Mouse (Mus musculus) embryo, embryonic 11.5 days (tissue): ENCODE results near the gene Cdkal1.

ENCODE experiments used
- DNase-seq: peaks from one replicate; pipeline ENCODE4 v3.0.0-alpha.2; 2012; ENCODE audit warnings: low read depth, low spot score

Gene Cdkal1

GRCm38 (mm10) chr13:29810780-29811179 lies 44.7 kb downstream of the Cdkal1 start:
- DNase-seq = no peak

GRCm38 (mm10) chr13:29808383-29808782 lies 47.1 kb downstream of the Cdkal1 start:
- DNase-seq = no peak

- no peak for DNase-seq
Measured at GRCm38 (mm10) chr13:29807930-29808329, 47.5 kb downstream of the Cdkal1 start.

DNA sequence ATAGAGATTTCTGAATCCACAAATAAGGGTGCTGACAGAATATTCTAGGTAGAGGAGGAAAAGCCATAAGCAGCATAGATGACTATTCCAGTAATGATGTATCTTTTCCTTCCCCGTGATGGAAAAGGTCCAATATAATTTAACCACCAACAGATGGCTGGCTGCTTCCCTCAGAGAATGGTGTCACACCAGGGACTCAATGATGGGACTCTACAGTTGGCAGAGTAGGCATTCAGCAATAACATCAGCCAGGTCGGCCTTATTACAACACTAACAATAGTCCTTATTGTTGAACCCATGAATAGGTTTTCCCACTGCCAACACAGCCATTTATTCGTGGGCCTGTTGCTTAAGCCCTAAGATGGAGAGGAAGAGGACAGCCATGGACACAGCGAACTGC lies 48.6 kb downstream of the Cdkal1 start:
- no peak for DNase-seq

DNA sequence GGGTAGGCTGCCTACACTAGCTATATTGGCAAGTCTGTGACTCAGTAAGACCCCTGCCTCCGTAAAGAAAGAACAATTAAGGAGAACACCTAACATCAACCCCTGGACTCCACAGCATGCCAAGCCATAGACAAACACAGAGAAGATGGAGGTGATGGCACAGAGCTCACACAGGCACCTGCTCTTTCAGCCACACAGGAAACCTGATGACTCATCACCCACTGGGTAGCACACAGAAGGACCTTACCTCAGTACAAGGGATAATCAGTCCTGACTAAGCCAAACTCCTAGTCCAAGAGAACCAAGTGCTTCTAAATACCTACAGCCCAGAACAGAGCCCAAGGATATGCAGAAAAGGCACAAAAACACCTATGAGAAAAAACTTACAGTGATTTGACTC lies 50.2 kb downstream of the Cdkal1 start:
- no peak for DNase-seq

DNA sequence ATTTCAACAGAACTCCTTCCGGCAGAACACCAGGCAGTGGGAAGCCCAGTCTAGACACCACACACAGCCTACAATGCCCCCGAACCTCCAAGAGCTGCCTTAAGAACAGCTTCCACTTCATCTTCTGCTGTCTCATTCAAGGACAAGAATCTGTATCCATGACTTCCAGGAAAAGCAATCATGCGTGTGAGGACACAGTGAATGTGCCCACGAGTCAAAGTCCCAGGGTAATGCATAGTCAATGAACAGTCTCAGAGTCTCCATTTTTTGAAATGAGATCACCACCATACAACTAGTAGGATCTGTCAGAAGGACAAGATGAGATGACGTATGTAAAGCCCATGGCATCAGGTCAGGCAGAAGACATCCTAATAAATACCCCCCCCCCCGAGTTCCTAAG lies 51.4 kb downstream of the Cdkal1 start:
- no peak for DNase-seq

DNA sequence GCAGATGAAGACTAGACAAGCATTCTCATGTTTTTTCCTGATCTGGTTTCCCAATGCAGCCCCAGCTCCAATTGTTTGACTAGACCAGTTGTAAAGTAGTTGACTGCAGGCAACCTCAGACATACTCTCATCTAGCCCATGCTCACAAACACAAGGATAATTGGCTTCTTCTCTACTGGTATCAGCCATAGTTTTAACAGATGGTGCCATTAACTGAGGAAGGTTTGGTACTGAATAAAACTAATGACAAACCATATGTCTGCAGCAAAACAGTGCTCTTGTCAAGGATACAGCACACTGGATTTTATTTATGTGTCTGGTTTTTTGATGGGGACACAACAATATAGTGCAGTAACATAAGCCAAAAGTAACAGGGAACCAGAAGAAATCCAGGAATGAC lies 52.8 kb downstream of the Cdkal1 start:
- no peak for DNase-seq

- no peak for DNase-seq
Measured at GRCm38 (mm10) chr13:29800078-29800477, 55.4 kb downstream of the Cdkal1 start.

- DNase-seq = no peak
Measured at GRCm38 (mm10) chr13:29792112-29792511, 63.4 kb downstream of the Cdkal1 start.

DNA sequence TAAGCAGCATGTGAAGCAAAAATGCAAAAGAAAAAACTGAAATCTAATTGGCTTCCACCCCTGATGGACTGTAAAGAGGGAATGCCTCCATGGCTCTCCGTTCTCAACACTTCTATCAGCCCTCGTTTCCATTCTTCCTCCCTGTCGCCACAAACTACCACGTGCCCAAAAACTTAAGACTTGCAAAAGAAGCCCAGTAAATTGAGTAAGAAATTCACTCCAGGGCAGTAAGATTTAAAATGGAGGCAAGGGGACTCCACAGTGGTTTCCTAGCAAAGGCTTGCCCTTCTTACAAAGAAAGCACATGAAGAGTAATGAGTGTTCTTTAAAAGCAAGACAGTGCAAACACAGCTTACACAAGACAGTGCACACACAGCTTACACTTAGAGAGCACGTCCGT lies 64.0 kb downstream of the Cdkal1 start:
- DNase-seq = no peak

DNA sequence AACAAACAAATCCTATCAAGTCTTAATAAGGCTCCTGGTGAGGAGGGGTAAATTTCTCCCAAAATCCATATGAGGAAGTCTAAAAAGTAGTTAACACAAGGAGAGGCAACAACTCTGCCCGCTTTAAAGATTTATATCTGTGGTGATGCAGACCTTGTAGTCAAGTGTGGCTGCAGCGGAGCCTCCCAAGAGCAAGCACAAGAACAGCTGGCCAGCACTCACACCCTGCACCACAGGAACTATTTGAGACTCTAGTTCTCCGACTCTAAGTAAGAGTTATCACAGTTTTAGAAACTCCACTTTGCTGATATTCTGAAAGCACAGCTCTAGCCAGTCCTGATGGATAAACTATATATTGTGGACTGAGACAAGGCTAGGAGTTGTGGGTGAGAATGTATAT lies 68.5 kb downstream of the Cdkal1 start:
- DNase-seq = no peak

DNA sequence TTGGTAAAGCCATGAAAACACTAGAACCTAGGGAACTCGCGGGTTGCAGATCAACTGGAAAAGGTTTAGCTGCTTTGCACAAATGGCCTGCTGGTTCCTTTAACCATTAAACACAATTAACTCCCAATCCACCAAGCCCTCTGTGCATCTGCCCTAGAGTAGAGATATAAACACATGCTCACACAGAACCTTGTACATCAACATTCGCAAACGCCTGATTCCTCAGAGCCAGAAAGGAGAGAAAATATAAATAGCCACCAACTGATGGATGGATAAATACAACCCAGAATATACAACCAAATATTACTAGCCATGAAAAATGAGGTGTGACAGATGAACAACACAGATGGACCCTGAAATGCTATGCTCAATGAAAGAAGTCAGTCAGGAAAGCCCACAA lies 70.6 kb downstream of the Cdkal1 start:
- DNase-seq = no peak

DNA sequence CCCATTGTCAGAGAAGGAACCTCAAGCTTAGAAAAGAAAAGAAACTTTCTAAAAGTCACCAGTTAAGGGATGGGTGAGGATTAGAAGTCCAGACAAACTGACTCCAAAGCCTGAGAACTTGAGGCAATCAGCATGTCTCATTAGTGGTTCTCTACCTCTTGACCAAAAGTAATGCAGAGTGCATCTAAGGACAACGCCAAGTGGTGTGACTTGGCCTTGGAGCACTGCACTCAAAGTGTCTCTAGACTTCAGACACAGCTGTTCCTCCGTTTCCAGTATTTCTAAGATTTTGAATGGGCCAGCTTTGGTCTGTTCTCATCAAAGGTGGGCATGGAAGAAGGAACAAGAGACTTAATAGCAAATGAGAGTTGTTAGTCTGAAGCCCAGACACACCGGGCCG lies 74.1 kb downstream of the Cdkal1 start:
- no peak for DNase-seq

DNA sequence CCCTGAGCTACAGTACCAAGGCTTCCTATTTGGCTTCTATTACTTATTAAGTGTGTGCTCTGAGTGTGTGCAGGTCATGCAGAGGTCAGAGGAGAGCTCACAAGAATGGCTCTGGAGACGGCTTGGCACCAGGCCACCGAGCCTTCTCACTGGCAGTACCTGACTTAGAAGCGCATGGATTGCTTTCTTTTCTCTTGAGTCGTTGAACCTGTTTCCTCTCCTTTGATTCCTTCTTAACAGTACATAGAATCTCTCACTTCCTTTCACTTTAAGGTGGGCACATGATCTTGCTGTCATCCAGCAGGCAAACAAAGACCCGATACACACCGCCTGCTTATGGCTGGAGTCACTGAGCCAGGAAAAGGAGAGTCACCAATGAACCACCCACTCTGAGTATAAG lies 74.8 kb downstream of the Cdkal1 start:
- DNase-seq = no peak

- no peak for DNase-seq
Measured at GRCm38 (mm10) chr13:29779519-29779918, 76.0 kb downstream of the Cdkal1 start.

GRCm38 (mm10) chr13:29779116-29779515 lies 76.4 kb downstream of the Cdkal1 start:
- no peak for DNase-seq

DNA sequence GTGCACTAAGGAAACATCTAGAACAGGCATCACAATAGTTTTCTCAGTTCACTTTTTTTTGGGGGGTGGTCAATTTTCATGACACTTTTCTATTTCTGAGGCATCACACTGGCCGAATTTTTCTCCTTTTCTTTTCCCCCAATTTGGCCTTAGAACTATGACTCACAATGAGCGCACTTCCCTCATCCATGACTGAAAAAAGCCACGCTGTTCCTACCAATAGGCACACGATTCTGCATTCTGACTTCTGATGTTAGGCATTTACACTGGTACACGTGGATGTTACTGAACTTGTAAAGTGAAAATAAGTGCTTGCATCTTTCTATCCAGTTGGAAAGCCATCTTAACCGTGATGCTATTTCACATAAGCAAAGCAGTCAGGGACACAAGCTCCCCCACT lies 77.3 kb downstream of the Cdkal1 start:
- no peak for DNase-seq

DNA sequence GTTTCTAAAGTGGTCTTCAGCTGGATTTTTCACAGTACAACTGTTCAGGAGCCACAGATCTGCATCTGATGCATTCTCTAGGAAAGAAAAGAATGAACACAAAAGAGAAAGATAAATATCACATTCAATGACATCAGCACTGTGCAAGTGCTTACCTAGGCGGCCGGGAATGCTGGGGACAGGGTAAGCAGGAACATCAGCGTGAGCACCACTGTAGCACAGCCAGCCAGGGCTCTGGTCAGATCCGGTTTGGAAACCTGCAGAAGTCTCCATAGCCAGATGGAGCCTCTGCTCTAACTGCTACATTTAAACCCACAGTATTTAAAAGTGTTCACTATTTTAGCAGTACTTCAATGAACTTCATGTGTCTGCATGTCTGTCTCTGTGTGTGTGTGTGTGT lies 78.2 kb downstream of the Cdkal1 start:
- no peak for DNase-seq

- DNase-seq = no peak
Measured at GRCm38 (mm10) chr13:29775603-29776230, 79.8 kb downstream of the Cdkal1 start.

DNA sequence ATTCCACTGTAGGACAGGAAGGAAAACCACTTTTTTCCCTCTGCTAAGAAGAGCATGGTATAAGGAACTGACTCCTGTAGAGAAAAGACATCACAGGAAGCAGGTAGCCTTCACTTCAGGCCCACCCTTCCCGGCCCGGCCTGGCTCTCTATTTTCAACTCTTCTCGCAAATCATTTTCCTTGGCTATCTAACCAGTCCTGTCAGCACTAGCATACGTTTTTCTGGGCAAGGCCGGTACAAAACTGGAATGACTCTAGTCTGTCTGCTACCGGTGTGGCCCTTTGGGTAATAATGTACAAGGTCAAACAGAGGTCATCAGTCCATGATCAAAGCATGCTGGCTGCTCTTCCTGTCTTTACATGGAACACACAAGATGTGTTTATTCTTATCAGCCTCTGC lies 81.9 kb downstream of the Cdkal1 start:
- DNase-seq = peak; percentile 27

DNA sequence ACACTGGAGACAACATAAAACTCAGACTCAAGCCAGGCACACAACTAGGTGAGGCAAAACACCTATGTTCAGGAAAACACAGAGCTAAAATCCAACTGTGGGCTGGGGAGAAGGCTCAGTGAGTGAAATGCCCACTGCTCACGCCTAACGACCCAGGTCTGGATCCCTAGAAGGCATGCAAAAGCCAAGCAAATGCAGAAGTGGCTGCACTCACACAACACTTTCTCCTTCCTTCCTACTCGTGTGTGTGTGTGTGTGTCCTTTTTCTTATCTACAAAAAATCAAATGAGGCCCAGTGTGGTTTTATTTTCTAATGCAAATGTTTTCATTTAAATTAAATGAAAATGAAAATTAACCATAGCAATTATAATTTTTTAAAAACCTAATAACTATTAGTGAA lies 82.5 kb downstream of the Cdkal1 start:
- no peak for DNase-seq

GRCm38 (mm10) chr13:29769647-29770436 lies 85.6 kb downstream of the Cdkal1 start:
- no peak for DNase-seq

DNA sequence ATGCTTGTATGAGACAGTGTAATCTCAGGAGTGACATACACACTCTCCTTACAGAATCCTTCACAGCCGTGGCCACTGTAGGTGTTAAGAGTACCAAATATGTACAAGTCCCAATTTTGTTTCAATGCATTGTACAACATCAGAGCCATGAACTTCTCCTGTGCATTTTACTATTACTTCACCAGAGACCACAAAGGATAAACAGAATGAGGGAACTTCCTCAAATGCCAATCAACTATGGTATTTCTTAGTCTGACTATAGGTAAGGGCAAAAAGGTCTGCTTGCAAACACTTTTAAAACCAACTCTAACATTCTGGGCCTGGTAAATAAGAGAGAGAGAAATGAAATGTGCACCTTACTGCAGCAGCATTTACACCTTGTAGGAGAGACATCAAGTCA lies 87.4 kb downstream of the Cdkal1 start:
- DNase-seq = no peak

GRCm38 (mm10) chr13:29767587-29767986 lies 87.9 kb downstream of the Cdkal1 start:
- DNase-seq = no peak
